Mouse (Mus musculus) limb, embryonic 13.5 days (tissue): ENCODE results near the gene Myo10. TPM values are rescaled to one million over a fixed set of nuclear protein-coding genes. Genes with fewer than 3 reads are reported as not detected.
"Not testable (repeated sequence)": the region's sequence is repeated elsewhere in the genome, so short reads cannot be mapped to it uniquely, and the experiment has no call there.

Experiments used
- ATAC-seq: fragments of 200-750 bp; cut with Nextera tagmentation; 2 replicates; pipeline ENCODE4 v1.8.0; 2017; ENCODE audit warnings: low read depth, moderate number of reproducible peaks, moderate TSS enrichment; ENCODE audit not compliant: low FRiP score
- H3K27ac ChIP-seq: fragments of 300-500 bp; sonication (generic); 2 replicates; pipeline ENCODE4 v1.5.1; 2015; ENCODE audit warnings: inconsistent platforms, mild to moderate bottlenecking, moderate library complexity
- H3K27me3 ChIP-seq: fragments of 300-500 bp; sonication (generic); 2 replicates; pipeline ENCODE4 v1.6.1; 2015; ENCODE audit warnings: mild to moderate bottlenecking, inconsistent platforms
- H3K36me3 ChIP-seq: fragments of 300-500 bp; sonication (generic); 2 replicates; pipeline ENCODE4 v1.6.1; 2015; ENCODE audit warnings: inconsistent platforms, mild to moderate bottlenecking, moderate library complexity
- H3K4me1 ChIP-seq: fragments of 300-500 bp; sonication (generic); 2 replicates; pipeline ENCODE4 v1.6.1; 2015; ENCODE audit warnings: inconsistent platforms
- H3K4me2 ChIP-seq: fragments of 300-500 bp; sonication (generic); replicated peaks from 2 replicates; pipeline ENCODE4 v1.6.1; 2015; ENCODE audit warnings: inconsistent platforms, mild to moderate bottlenecking, moderate library complexity
- H3K4me3 ChIP-seq: fragments of 300-500 bp; sonication (generic); 2 replicates; pipeline ENCODE4 v1.5.1; 2015; ENCODE audit warnings: moderate library complexity, mild to moderate bottlenecking, inconsistent platforms
- H3K9ac ChIP-seq: fragments of 300-500 bp; sonication (generic); 2 replicates; pipeline ENCODE4 v1.6.1; 2015; ENCODE audit warnings: mild to moderate bottlenecking, inconsistent platforms
- H3K9me3 ChIP-seq: fragments of 300-500 bp; sonication (generic); 2 replicates; pipeline ENCODE4 v1.6.1; 2016; ENCODE audit warnings: inconsistent platforms
- WGBS: fragments of 180-500 bp; shearing (Covaris S2); methylation state at CpG from one replicate; pipeline ENCODE4 v1.1.7; 2015; 5-methylcytosine and 5-hydroxymethylcytosine counted together
- polyA plus RNA-seq: library from polyadenylated mRNA; unstranded; fragments of >200 nt; fragmentation: Nextera tagmentation; extraction: Ambion mirVana; gene quantifications from 2 replicates; pipeline ENCODE4 v1.2.1, GENCODE M21; 2015

The Myo10 gene
- polyA plus RNA-seq, 1 experiment from 2014 or later, result 30.3 TPM

GRCm38 (mm10) chr15:25718104-25718503 lies 95.8 kb downstream of the Myo10 start:
- not testable (repeated sequence) for H3K27ac ChIP-seq, H3K9me3 ChIP-seq, H3K4me3 ChIP-seq, H3K27me3 ChIP-seq, H3K4me2 ChIP-seq, ATAC-seq, H3K9ac ChIP-seq
- 100% methylated on average over 1 of the region's 4 CpGs for WGBS
- Histone ChIP-seq H3K36me3 (peaks cover 50% of the 10 kb centered on the region), H3K4me1 (peaks cover 11% of the 10 kb centered on the region)

GRCm38 (mm10) chr15:25719270-25719669 lies 96.9 kb downstream of the Myo10 start:
- no peaks in the 10 kb centered on the region for H3K4me1 ChIP-seq
- WGBS, result 72% methylated on average over 8 of the region's 8 CpGs
- ATAC-seq, result no peak
- H3K4me2 ChIP-seq, result no peak overlapping the region
- H3K9me3 ChIP-seq, result no peaks in the 10 kb centered on the region
- H3K27ac ChIP-seq, result no peak overlapping the region
- H3K4me3 ChIP-seq, result no peak overlapping the region
- H3K36me3 ChIP-seq, result peaks cover 54% of the 10 kb centered on the region
- H3K27me3 ChIP-seq, result no peaks in the 10 kb centered on the region
- H3K9ac ChIP-seq, result no peak overlapping the region

- Histone ChIP-seq H3K27ac (no peak overlapping the region), H3K36me3 (peaks cover 61% of the 10 kb centered on the region), H3K9me3 (no peaks in the 10 kb centered on the region), H3K4me2 (no peak overlapping the region), H3K4me1 (no peaks in the 10 kb centered on the region), H3K9ac (no peak overlapping the region), H3K27me3 (no peaks in the 10 kb centered on the region), H3K4me3 (no peak overlapping the region)
- no peak for ATAC-seq
- WGBS, result 87% methylated on average over 6 of the region's 6 CpGs
These were observed 97.9 kb downstream of the Myo10 start for GRCm38 (mm10) chr15:25720263-25720662.

GRCm38 (mm10) chr15:25723281-25724113 lies 101.2 kb downstream of the Myo10 start:
- WGBS, result 62% methylated on average over 12 of the region's 12 CpGs
- ATAC-seq, result no peak
- no peak overlapping the region for H3K27ac ChIP-seq
- no peak overlapping the region for H3K9ac ChIP-seq
- H3K4me3 ChIP-seq, result no peak overlapping the region
- H3K9me3 ChIP-seq, result no peaks in the 10 kb centered on the region
- H3K36me3 ChIP-seq, result peaks cover 76% of the 10 kb centered on the region
- H3K27me3 ChIP-seq, result no peaks in the 10 kb centered on the region
- H3K4me1 ChIP-seq, result no peaks in the 10 kb centered on the region
- no peak overlapping the region for H3K4me2 ChIP-seq

GRCm38 (mm10) chr15:25724549-25724948 lies 102.2 kb downstream of the Myo10 start:
- no peak for ATAC-seq
- Histone ChIP-seq H3K9ac (no peak overlapping the region), H3K27ac (no peak overlapping the region), H3K4me1 (no peaks in the 10 kb centered on the region), H3K9me3 (no peaks in the 10 kb centered on the region), H3K36me3 (peaks cover 80% of the 10 kb centered on the region), H3K27me3 (no peaks in the 10 kb centered on the region), H3K4me2 (no peak overlapping the region), H3K4me3 (no peak overlapping the region)
- 97% methylated on average over 6 of the region's 6 CpGs for WGBS

- Histone ChIP-seq H3K4me2 (no peak overlapping the region), H3K27me3 (no peaks in the 10 kb centered on the region), H3K4me1 (no peaks in the 10 kb centered on the region), H3K9ac (no peak overlapping the region), H3K36me3 (peaks cover 71% of the 10 kb centered on the region), H3K4me3 (no peak overlapping the region), H3K27ac (no peak overlapping the region), H3K9me3 (no peaks in the 10 kb centered on the region)
- 89% methylated on average over 5 of the region's 5 CpGs for WGBS
- no peak for ATAC-seq
These were observed 104.5 kb downstream of the Myo10 start for GRCm38 (mm10) chr15:25726814-25727213.

- Histone ChIP-seq H3K27me3 (no peaks in the 10 kb centered on the region), H3K9ac (no peak overlapping the region), H3K4me3 (no peak overlapping the region), H3K9me3 (no peaks in the 10 kb centered on the region), H3K27ac (no peak overlapping the region), H3K4me2 (no peak overlapping the region), H3K4me1 (no peaks in the 10 kb centered on the region), H3K36me3 (peaks cover 66% of the 10 kb centered on the region)
- no peak for ATAC-seq
- 72% methylated on average over 4 of the region's 4 CpGs for WGBS
These were observed 106.2 kb downstream of the Myo10 start for GRCm38 (mm10) chr15:25728501-25728900.

- Histone ChIP-seq H3K36me3 (peaks cover 65% of the 10 kb centered on the region), H3K9ac (no peak overlapping the region), H3K4me2 (no peak overlapping the region), H3K4me1 (no peaks in the 10 kb centered on the region), H3K27ac (no peak overlapping the region), H3K9me3 (no peaks in the 10 kb centered on the region), H3K27me3 (no peaks in the 10 kb centered on the region), H3K4me3 (no peak overlapping the region)
- WGBS, result 53% methylated on average over 9 of the region's 9 CpGs
- ATAC-seq, result no peak
These were observed 108.7 kb downstream of the Myo10 start for GRCm38 (mm10) chr15:25731053-25731452.

GRCm38 (mm10) chr15:25732758-25733428 lies 110.6 kb downstream of the Myo10 start:
- WGBS, result 85% methylated on average over 8 of the region's 8 CpGs
- H3K4me2 ChIP-seq, result no peak overlapping the region

GRCm38 (mm10) chr15:25733739-25734430 lies 111.6 kb downstream of the Myo10 start:
- peaks cover 71% of the 10 kb centered on the region for H3K36me3 ChIP-seq
- no peaks in the 10 kb centered on the region for H3K27me3 ChIP-seq
- no peak overlapping the region for H3K9ac ChIP-seq
- H3K27ac ChIP-seq, result no peak overlapping the region
- H3K9me3 ChIP-seq, result no peaks in the 10 kb centered on the region
- H3K4me2 ChIP-seq, result no peak overlapping the region
- no peaks in the 10 kb centered on the region for H3K4me1 ChIP-seq
- no peak overlapping the region for H3K4me3 ChIP-seq
- no peak for ATAC-seq
- 95% methylated on average over 11 of the region's 11 CpGs for WGBS

More at GRCm38 (mm10) chr15:25732758-25733428, 110.6 kb downstream of the Myo10 start:
- no peak for ATAC-seq
- Histone ChIP-seq H3K4me3 (no peak overlapping the region), H3K27ac (no peak overlapping the region), H3K4me1 (no peaks in the 10 kb centered on the region), H3K9me3 (no peaks in the 10 kb centered on the region), H3K27me3 (no peaks in the 10 kb centered on the region), H3K36me3 (peaks cover 69% of the 10 kb centered on the region), H3K9ac (no peak overlapping the region)

- Histone ChIP-seq H3K27me3 (no peaks in the 10 kb centered on the region), H3K4me1 (no peaks in the 10 kb centered on the region), H3K9me3 (no peaks in the 10 kb centered on the region), H3K27ac (no peak overlapping the region), H3K4me2 (no peak overlapping the region), H3K4me3 (no peak overlapping the region), H3K9ac (no peak overlapping the region), H3K36me3 (peaks cover 87% of the 10 kb centered on the region)
- 86% methylated on average over 6 of the region's 6 CpGs for WGBS
- no peak for ATAC-seq
These were observed 114.2 kb downstream of the Myo10 start for GRCm38 (mm10) chr15:25736531-25736930.

- Histone ChIP-seq H3K36me3 (peaks cover 84% of the 10 kb centered on the region), H3K9me3 (no peaks in the 10 kb centered on the region), H3K4me2 (no peak overlapping the region), H3K27me3 (no peaks in the 10 kb centered on the region), H3K4me3 (no peak overlapping the region), H3K9ac (no peak overlapping the region), H3K27ac (no peak overlapping the region), H3K4me1 (no peaks in the 10 kb centered on the region)
- WGBS, result 48% methylated on average over 4 of the region's 4 CpGs
- ATAC-seq, result no peak
These were observed 117.9 kb downstream of the Myo10 start for GRCm38 (mm10) chr15:25740271-25740670.
